Mouse (Mus musculus) ES-Bruce4 (cell line): ENCODE results near the gene Ifitm10.

ENCODE experiments used
- CTCF ChIP-seq: IDR thresholded peaks from one replicate; pipeline ENCODE4 v1.8.1; 2011; ENCODE audit warnings: low read depth, low read length
- POLR2A ChIP-seq: IDR thresholded peaks from one replicate; pipeline ENCODE4 v1.8.1; 2011; ENCODE audit warnings: low read length; ENCODE audit not compliant: insufficient read depth

DNA sequence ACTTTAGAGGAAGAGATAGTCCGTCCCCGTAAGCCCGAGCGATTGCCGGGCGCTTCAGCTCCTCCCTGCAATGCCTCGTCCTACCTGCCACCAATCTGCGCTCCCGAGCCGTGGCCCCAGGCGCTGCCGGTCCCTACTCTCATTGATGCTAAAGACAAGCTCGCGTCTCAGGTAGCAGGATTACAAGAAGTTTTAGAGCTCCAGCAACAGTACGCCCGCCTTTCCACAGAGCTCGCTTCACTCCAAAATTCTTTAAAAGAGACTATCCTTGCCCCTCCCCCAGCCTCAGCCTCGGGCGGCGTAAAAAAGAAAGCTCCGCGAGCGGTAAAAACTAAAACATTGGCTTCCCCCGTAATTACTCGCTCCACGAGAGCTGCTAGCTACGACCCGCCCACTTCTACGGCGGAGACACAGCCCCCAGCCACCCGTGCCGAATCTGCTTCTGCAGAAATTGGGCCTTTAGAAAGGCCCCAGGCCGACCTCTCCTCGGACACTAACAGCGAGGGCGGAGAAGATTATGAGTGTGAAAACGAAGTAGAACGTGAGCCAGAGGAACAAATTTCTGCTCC is 89.4 kb downstream of the Ifitm10 start:
- TF ChIP-seq POLR2A (no peak), CTCF (no peak)
